Mouse (Mus musculus) midbrain, embryonic 13.5 days (tissue): ENCODE measurements around the gene Igfbp6. TPM values are rescaled to one million over a fixed set of nuclear protein-coding genes. Genes with fewer than 3 reads are reported as not detected.
A peak's percentile ranks its signal among the peaks of the same experiment; 100 is the strongest.
"Not testable (repeated sequence)": the region's sequence is repeated elsewhere in the genome, so short reads cannot be mapped to it uniquely, and the experiment has no call there.

Experiments used
- ATAC-seq: fragments of 200-750 bp; cut with Nextera tagmentation; 2 replicates; pipeline ENCODE4 v1.8.0; 2017; ENCODE audit warnings: mild to moderate bottlenecking, moderate TSS enrichment, moderate library complexity
- H3K27ac ChIP-seq: fragments of 300-500 bp; sonication (generic); 2 replicates; pipeline ENCODE4 v1.5.1; 2015; ENCODE audit warnings: inconsistent platforms, mild to moderate bottlenecking, moderate library complexity
- H3K27me3 ChIP-seq: fragments of 300-500 bp; sonication (generic); 2 replicates; pipeline ENCODE4 v1.6.1; 2015; ENCODE audit warnings: mild to moderate bottlenecking, inconsistent platforms
- H3K36me3 ChIP-seq: fragments of 300-500 bp; sonication (generic); 2 replicates; pipeline ENCODE4 v1.6.1; 2015; ENCODE audit warnings: mild to moderate bottlenecking, inconsistent platforms
- H3K4me1 ChIP-seq: fragments of 300-500 bp; sonication (generic); replicated peaks from 2 replicates; pipeline ENCODE4 v1.6.1; 2015; ENCODE audit warnings: inconsistent platforms
- H3K4me2 ChIP-seq: fragments of 300-500 bp; sonication (generic); replicated peaks from 2 replicates; pipeline ENCODE4 v1.6.1; 2015; ENCODE audit warnings: moderate library complexity, mild to moderate bottlenecking, inconsistent platforms
- H3K4me3 ChIP-seq: fragments of 300-500 bp; sonication (generic); replicated peaks from 2 replicates; pipeline ENCODE4 v1.5.1; 2015; ENCODE audit warnings: mild to moderate bottlenecking, inconsistent platforms
- H3K9ac ChIP-seq: fragments of 300-500 bp; sonication (generic); replicated peaks from 2 replicates; pipeline ENCODE4 v1.6.1; 2015; ENCODE audit warnings: mild to moderate bottlenecking, inconsistent platforms
- H3K9me3 ChIP-seq: fragments of 300-500 bp; sonication (generic); 2 replicates; pipeline ENCODE4 v1.6.1; 2016; ENCODE audit warnings: mild to moderate bottlenecking, inconsistent platforms
- WGBS: fragments of 180-500 bp; shearing (Covaris S2); methylation state at CpG from one replicate; pipeline ENCODE4 v1.1.7; 2015; 5-methylcytosine and 5-hydroxymethylcytosine counted together
- polyA plus RNA-seq: library from polyadenylated mRNA; unstranded; fragments of >200 nt; fragmentation: Nextera tagmentation; extraction: Ambion mirVana; gene quantifications from 2 replicates; pipeline ENCODE4 v1.2.1, GENCODE M21; 2015

The Igfbp6 gene
- polyA plus RNA-seq, 1 experiment from 2014 or later, result 0.81 TPM

- H3K36me3 ChIP-seq, result no peaks in the 10 kb centered on the region
- H3K4me3 ChIP-seq, result no peak overlapping the region
- no peak overlapping the region for H3K4me2 ChIP-seq
- H3K9me3 ChIP-seq, result no peaks in the 10 kb centered on the region
- H3K4me1 ChIP-seq, result peaks cover 7% of the 10 kb centered on the region
- H3K9ac ChIP-seq, result no peak overlapping the region
- H3K27me3 ChIP-seq, result peaks cover 31% of the 10 kb centered on the region
- 73% methylated on average over 16 of the region's 16 CpGs for WGBS
- ATAC-seq, result no peak
- no peak overlapping the region for H3K27ac ChIP-seq
Measured at GRCm38 (mm10) chr15:102147674-102148402, 3.7 kb downstream of the Igfbp6 start.

- Histone ChIP-seq H3K4me3 (no peak overlapping the region), H3K27me3 (peaks cover 17% of the 10 kb centered on the region), H3K36me3 (no peaks in the 10 kb centered on the region), H3K9ac (no peak overlapping the region), H3K4me1 (peaks cover 1% of the 10 kb centered on the region), H3K27ac (no peak overlapping the region), H3K4me2 (no peak overlapping the region), H3K9me3 (no peaks in the 10 kb centered on the region)
- no peak for ATAC-seq
- 57% methylated on average over 4 of the region's 4 CpGs for WGBS
Measured at GRCm38 (mm10) chr15:102149561-102149960, 5.4 kb downstream of the Igfbp6 start.

- Histone ChIP-seq H3K9me3 (no peaks in the 10 kb centered on the region), H3K4me2 (no peak within 1 kb of the TSS), H3K27ac (no peak within 1 kb of the TSS), H3K4me1 (no peaks in the 10 kb centered on the region), H3K4me3 (no peak within 1 kb of the TSS), H3K9ac (no peak within 1 kb of the TSS), H3K27me3 (peaks cover 7% of the 10 kb centered on the region), H3K36me3 (no peaks in the 10 kb centered on the region)
- no peak for ATAC-seq
- WGBS, result 60% methylated on average over 20 of the region's 20 CpGs
Measured at GRCm38 (mm10) chr15:102150301-102151135, 6.4 kb downstream of the Igfbp6 start, which contains the start of gene Soat2. TSS of gene Soat2 (plus strand) at chr15:102150526.

- WGBS, result 29% methylated on average over 4 of the region's 4 CpGs
- Histone ChIP-seq H3K4me1 (peaks cover 11% of the 10 kb centered on the region), H3K27me3 (no peaks in the 10 kb centered on the region), H3K4me2 (no peak overlapping the region), H3K27ac (no peak overlapping the region), H3K4me3 (no peak overlapping the region), H3K9me3 (no peaks in the 10 kb centered on the region), H3K36me3 (no peaks in the 10 kb centered on the region), H3K9ac (no peak overlapping the region)
- ATAC-seq, result no peak
Measured at GRCm38 (mm10) chr15:102152646-102153045, 8.5 kb downstream of the Igfbp6 start.

- not testable (repeated sequence) for H3K9me3 ChIP-seq, ATAC-seq, H3K36me3 ChIP-seq, H3K4me3 ChIP-seq, H3K4me2 ChIP-seq, H3K27ac ChIP-seq, H3K27me3 ChIP-seq, H3K9ac ChIP-seq
- 91% methylated on average over 6 of the region's 6 CpGs for WGBS
- peaks cover 13% of the 10 kb centered on the region for H3K4me1 ChIP-seq
Measured at GRCm38 (mm10) chr15:102155006-102155405, 10.8 kb downstream of the Igfbp6 start.

- no peaks in the 10 kb centered on the region; the same call in 1 of the 2 replicates for H3K9me3 ChIP-seq
- WGBS, result 23% methylated on average over 20 of the region's 20 CpGs
- peaks cover 13% of the 10 kb centered on the region for H3K4me1 ChIP-seq
- H3K27ac ChIP-seq, result no peak overlapping the region
- peak overlapping the region; percentile 15; the same call in 1 of the 2 replicates for H3K4me2 ChIP-seq
- H3K9ac ChIP-seq, result 0 out of 2 replicates have a peak overlapping the region, but pooled peaks have one; percentile 19
- peak; percentile 75 for ATAC-seq
- no peaks in the 10 kb centered on the region for H3K27me3 ChIP-seq
- no peaks in the 10 kb centered on the region for H3K36me3 ChIP-seq
- no peak overlapping the region for H3K4me3 ChIP-seq
Measured at GRCm38 (mm10) chr15:102156836-102157235, 12.7 kb downstream of the Igfbp6 start.

- Histone ChIP-seq H3K4me2 (no peak overlapping the region), H3K4me3 (no peak overlapping the region), H3K36me3 (no peaks in the 10 kb centered on the region), H3K4me1 (peaks cover 13% of the 10 kb centered on the region), H3K9ac (no peak overlapping the region), H3K9me3 (no peaks in the 10 kb centered on the region; the same call in 1 of the 2 replicates), H3K27ac (no peak overlapping the region), H3K27me3 (no peaks in the 10 kb centered on the region)
- 61% methylated on average over 27 of the region's 27 CpGs for WGBS
- ATAC-seq, result no peak
Measured at GRCm38 (mm10) chr15:102160415-102161060, 16.4 kb downstream of the Igfbp6 start.

GRCm38 (mm10) chr15:102163900-102164693 lies 19.9 kb downstream of the Igfbp6 start:
- H3K36me3 ChIP-seq, result no peaks in the 10 kb centered on the region
- H3K9me3 ChIP-seq, result no peaks in the 10 kb centered on the region; the same call in 1 of the 2 replicates
- no peak overlapping the region for H3K9ac ChIP-seq
- no peaks in the 10 kb centered on the region for H3K27me3 ChIP-seq
- no peak overlapping the region for H3K4me2 ChIP-seq
- ATAC-seq, result no peak
- no peaks in the 10 kb centered on the region for H3K4me1 ChIP-seq
- no peak overlapping the region for H3K27ac ChIP-seq
- WGBS, result 68% methylated on average over 3 of the region's 3 CpGs
- no peak overlapping the region for H3K4me3 ChIP-seq

- ATAC-seq, result no peak
- Histone ChIP-seq H3K27ac (no peak overlapping the region), H3K36me3 (no peaks in the 10 kb centered on the region), H3K4me2 (no peak overlapping the region), H3K9me3 (no peaks in the 10 kb centered on the region; the same call in 1 of the 2 replicates), H3K9ac (no peak overlapping the region), H3K4me3 (no peak overlapping the region), H3K27me3 (no peaks in the 10 kb centered on the region), H3K4me1 (no peaks in the 10 kb centered on the region)
- 53% methylated on average over 6 of the region's 6 CpGs for WGBS
Measured at GRCm38 (mm10) chr15:102165468-102166100, 21.4 kb downstream of the Igfbp6 start.

GRCm38 (mm10) chr15:102167620-102168021 lies 23.5 kb downstream of the Igfbp6 start:
- no peaks in the 10 kb centered on the region for H3K4me1 ChIP-seq
- no peaks in the 10 kb centered on the region for H3K9me3 ChIP-seq
- no peak overlapping the region for H3K27ac ChIP-seq
- H3K36me3 ChIP-seq, result no peaks in the 10 kb centered on the region
- no peak for ATAC-seq
- H3K4me2 ChIP-seq, result no peak overlapping the region
- 80% methylated on average over 6 of the region's 6 CpGs for WGBS
- H3K4me3 ChIP-seq, result no peak overlapping the region
- H3K9ac ChIP-seq, result no peak overlapping the region
- no peaks in the 10 kb centered on the region for H3K27me3 ChIP-seq

- no peak for ATAC-seq
- no peak overlapping the region for H3K9ac ChIP-seq
- H3K4me3 ChIP-seq, result no peak overlapping the region
- H3K27me3 ChIP-seq, result no peaks in the 10 kb centered on the region
- H3K36me3 ChIP-seq, result no peaks in the 10 kb centered on the region
- no peak overlapping the region for H3K4me2 ChIP-seq
- WGBS, result 69% methylated on average over 2 of the region's 2 CpGs
- no peaks in the 10 kb centered on the region for H3K4me1 ChIP-seq
- H3K9me3 ChIP-seq, result no peaks in the 10 kb centered on the region
- no peak overlapping the region for H3K27ac ChIP-seq
Measured at GRCm38 (mm10) chr15:102169064-102169463, 24.9 kb downstream of the Igfbp6 start.
